Mouse (Mus musculus): ENCODE data around the gene Ptpn18.

Ptpn18 gene

GRCm38 (mm10) chr1:34464310-34464817 lies 4.8 kb downstream of the Ptpn18 start:
- DNase-seq (ENCODE audit: extremely low spot score, low read depth, low spot score), result no peak

GRCm38 (mm10) chr1:34465445-34465844 lies 5.9 kb downstream of the Ptpn18 start:
- no peak for DNase-seq (ENCODE audit: extremely low spot score, low read depth, low spot score)

- no peak for DNase-seq (ENCODE audit: extremely low spot score, low read depth, low spot score)
These were observed 8.5 kb downstream of the Ptpn18 start for GRCm38 (mm10) chr1:34468051-34468450.

- no peak for DNase-seq (ENCODE audit: extremely low spot score, low read depth, low spot score)
These were observed 8.9 kb downstream of the Ptpn18 start for GRCm38 (mm10) chr1:34468500-34468899.

DNA sequence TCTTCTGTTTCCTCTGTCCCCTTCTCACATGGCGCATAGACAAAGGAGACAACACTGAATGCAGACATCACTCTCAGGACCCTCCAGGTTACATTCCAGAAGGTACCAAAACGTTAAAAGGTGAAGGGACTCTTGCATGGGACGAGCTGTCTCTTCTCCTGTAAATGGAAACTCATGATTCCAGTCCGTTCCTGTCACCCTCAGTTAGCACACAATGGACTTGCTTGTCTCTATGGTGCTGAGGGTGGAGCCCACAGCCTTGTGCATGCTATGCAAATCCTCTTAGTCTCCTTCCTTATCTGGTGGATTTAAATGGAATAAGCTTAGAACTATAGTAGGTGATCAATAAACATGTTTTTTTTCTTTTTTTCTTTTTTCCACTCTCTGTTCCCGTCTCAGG lies 10.2 kb downstream of the Ptpn18 start:
- DNase-seq (ENCODE audit: extremely low spot score, low read depth, low spot score), result no peak

DNA sequence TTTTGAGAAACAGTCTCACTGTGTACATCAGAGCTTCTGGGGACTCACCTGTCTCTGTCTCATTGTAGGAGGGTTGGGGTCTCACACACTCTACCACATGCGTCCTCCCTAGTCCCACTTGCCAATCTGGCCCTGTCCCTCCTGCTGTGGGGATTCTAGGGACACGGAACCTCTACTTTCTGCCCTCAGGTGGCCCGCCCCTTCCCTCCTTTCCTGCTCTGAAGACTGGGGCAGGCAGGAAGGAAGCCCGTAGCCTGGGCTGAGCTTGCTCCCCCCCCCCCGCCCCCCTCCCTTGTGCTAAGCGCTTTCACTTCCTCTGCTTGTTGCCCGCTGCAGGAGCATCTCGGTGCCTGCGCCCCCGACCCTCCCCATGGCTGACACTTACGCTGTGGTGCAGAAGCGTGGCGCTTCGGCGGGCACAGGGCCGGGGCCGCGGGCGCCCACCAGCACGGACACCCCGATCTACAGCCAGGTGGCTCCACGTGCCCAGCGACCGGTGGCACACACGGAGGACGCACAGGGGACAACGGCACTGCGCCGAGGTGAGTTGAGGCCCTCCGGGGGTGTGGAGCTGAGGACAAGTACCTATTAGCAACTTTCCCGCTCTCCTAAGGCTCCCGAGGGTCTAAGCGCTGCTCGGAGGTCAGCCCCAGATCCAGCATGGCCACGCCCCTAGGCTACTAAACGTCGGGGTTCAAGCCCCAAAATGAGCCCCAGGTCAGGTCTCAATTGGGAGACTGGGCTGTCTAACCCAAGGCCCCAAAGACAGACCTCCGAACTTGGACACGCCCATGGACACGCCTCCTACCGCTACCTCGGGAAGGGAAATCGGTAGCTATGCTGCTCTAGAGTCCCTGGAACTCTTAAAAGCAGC lies 13.1 kb downstream of the Ptpn18 start:
- no peak for DNase-seq (ENCODE audit: extremely low spot score, low read depth, low spot score)

DNA sequence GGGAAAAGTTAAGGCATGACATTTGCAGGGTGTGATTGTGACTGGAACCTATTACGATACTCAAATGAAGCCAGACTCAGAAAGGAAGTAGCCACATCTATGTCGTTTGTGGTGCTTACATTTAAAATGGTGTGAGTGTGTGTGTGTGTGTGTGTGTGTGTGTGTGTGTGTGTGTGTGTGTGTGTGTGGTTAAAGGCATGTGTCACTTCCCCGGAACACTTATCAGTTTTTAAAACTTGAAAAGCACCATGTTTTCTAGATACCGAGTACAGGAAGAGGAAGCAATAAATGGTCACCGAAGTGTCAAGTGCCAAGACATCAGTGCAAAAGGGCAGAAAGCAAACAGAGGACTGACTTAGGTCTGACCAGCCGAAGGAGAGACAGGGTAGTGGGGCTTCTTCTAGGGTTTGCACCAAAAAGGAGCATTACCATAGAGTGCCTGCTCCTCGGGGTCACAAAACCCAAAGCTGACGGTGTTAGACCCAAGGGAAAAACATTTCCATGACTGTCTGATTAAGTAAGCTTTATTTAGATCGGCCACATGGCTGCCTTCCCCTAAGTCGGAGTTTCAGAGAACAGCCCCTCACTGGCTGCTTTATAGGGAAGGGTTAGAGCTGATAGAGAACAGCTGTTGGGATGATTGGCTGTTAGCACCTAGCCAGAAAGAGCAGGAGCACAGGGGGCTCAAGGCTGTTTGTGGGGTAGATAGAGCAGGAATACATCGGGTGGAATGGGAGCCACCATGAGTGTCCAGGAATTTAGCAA lies 19.5 kb downstream of the Ptpn18 start:
- no peak for DNase-seq (ENCODE audit: extremely low spot score, low read depth, low spot score)

DNA sequence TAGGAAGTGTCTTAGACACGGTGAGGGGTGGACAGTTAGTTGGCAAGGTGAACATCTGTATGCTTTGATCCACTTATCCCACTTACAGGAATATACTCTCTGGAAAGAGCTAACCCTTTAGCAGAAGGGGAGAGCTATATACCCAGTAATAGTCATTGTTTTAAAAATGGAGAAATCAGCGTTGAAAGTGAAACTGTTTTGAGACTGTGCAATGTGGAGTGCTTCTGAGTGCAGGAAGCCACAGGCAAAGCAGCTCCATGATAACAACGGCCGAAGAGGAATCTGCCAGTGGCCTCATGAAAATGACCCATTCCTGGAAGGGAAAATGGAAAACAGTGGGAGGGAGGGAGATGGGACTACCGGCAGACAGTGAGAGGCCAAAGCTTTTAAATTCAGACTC lies 21.2 kb downstream of the Ptpn18 start:
- DNase-seq (ENCODE audit: extremely low spot score, low read depth, low spot score), result no peak

GRCm38 (mm10) chr1:34481920-34482669 lies 22.5 kb downstream of the Ptpn18 start:
- no peak for DNase-seq (ENCODE audit: extremely low spot score, low read depth, low spot score)

DNA sequence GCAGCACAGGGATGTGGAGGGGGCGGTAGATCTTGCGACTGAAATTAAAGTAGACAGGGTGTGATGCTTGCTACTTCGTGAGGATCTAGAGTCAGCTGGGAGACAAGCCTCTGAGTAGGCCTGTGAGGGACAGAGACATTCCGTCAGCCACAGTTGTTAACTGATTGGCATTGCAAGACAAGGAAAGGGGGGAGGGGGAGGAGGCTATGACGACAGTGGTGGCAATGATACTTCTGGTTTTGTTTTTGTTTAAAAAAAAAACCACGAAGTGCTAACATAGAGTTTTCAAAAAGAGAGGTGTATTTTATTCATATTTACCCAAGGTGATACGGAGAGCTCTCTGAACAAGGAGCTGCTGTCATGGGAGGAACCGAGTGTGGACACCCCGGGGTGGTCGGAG lies 24.9 kb downstream of the Ptpn18 start:
- DNase-seq (ENCODE audit: extremely low spot score, low read depth, low spot score), result no peak

DNA sequence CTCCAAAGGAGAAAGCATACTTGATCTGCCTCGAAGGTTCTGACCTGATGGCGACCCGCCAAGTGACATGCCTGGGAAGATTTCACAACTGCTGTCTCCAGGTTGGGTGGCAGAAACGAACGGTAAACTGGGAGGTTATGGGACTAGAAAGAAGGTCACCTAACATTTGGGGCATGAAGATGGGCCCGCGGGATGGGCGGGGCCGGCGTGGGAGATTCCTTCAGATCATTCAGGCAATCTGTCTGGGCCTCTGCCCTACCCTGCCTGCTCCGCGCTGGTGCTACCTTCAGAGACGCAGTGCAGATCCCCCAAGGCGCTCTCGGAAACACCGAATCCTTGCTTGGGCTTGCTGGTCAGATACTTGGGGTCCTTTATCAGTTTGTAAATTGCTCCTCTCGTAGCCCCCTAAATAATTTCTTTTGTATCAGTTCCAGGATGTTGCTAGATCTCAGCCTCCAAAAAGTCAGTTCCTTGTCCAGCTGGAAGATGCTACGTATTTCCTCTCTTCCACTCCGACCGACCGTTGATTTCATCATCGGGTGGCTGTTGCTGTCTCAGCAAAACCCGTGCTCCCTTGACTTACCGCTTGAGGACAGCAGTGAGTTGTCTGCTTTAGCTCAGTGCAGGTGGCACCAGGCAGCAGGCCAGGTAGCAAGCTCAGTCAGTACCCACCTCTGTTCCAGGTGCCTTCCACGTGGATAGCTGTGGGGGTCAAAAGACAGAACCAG lies 26.1 kb downstream of the Ptpn18 start:
- DNase-seq (ENCODE audit: extremely low spot score, low read depth, low spot score), result no peak

GRCm38 (mm10) chr1:34487383-34487782 lies 27.8 kb downstream of the Ptpn18 start:
- DNase-seq (ENCODE audit: extremely low spot score, low read depth, low spot score), result no peak

GRCm38 (mm10) chr1:34489852-34490541 lies 30.4 kb downstream of the Ptpn18 start:
- no peak for DNase-seq (ENCODE audit: extremely low spot score, low read depth, low spot score)

DNA sequence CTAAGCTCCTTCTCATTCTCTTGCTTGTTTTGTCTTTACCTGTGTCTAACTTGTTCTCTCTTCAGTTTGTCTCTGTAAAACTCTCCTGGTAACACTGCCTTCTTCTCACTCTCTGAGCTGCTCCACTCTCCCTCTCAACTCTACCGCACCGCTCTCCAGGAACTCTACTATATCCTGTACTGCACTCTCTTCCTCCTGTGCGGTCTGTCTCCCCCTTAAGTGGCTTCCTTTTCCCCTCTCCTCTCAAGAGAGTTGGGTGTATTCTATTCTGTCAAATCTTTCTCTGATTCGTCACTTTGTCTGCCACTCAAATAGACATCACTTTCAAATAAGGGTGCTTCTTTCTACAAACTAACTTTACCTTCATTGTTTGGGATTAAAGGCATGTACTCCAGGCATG lies 31.9 kb downstream of the Ptpn18 start:
- DNase-seq (ENCODE audit: extremely low spot score, low read depth, low spot score), result no peak

GRCm38 (mm10) chr1:34502991-34503390 lies 43.4 kb downstream of the Ptpn18 start:
- no peak for DNase-seq (ENCODE audit: extremely low spot score, low read depth, low spot score)

DNA sequence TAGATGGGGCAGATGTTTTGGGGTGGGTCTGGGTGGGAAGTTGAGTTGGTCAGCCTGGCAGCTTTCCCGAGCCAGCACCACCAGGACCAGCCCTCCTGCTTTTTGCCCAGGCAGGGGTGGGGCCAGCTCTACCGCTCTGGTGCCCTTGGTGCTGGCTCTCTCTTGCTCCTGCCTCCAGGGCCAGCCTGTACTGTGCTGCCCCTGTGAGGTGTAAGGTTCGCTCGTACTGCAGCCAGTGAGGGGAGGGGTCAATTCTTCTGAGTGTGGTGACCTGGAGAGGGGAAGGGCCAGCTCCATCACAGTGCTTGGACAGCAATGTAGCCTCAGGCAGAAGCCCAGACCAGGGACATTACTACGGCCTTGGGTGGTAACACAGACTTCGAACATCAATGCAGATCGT lies 45.7 kb downstream of the Ptpn18 start:
- DNase-seq (ENCODE audit: extremely low spot score, low read depth, low spot score), result no peak

DNA sequence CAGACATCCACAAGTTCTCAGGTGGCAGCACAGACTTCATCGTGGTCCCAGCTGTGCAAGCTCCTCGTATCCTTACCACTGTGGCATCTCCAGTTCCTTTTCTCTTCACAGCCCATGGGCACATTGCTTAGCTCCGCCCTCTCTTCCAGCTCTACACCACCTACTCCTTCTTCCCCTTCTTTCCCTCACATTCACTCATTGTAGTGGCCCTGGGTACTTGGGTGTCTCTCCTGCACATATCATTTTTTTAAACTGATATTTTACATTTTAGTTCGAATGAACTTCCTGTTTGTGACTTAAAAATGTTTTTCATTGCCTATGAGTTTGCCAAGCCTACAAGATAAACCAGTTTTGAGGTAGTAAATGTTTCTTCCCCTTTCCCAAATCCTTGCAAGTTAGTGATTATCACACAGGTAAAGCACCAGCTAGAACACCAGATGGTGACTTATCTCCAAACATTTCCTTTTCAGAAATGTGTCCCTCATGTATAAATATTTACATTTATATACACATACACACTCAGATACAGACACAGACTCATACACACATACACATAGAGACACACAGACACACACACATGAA lies 46.5 kb downstream of the Ptpn18 start:
- no peak for DNase-seq (ENCODE audit: extremely low spot score, low read depth, low spot score)

GRCm38 (mm10) chr1:34507986-34508385 lies 48.4 kb downstream of the Ptpn18 start:
- DNase-seq (ENCODE audit: extremely low spot score, low read depth, low spot score), result no peak

DNA sequence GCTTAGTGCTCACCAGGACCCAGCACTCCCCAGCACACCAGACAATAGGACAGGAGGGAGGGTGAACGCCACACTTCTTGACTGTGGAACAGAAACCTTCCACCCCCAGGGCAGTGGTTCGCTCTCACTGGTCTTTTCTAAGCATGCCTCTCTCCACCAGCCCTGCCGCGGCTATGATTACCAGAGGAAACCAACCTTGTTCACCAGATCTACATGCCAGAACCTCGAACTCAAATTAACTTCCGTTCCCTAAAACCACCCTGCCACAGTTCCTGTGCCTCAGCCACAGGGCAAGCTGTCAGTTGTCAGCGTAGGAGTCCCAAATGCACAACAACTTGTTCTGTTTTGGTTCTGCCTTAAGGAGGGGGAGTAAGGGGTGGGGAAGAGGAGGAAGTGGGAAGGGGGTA lies 51.0 kb downstream of the Ptpn18 start:
- DNase-seq (ENCODE audit: extremely low spot score, low read depth, low spot score), result no peak

GRCm38 (mm10) chr1:34511027-34511426 lies 51.5 kb downstream of the Ptpn18 start:
- no peak for DNase-seq (ENCODE audit: extremely low spot score, low read depth, low spot score)
